Mouse (Mus musculus): Measurements from ENCODE around the gene Phf23.

DNA sequence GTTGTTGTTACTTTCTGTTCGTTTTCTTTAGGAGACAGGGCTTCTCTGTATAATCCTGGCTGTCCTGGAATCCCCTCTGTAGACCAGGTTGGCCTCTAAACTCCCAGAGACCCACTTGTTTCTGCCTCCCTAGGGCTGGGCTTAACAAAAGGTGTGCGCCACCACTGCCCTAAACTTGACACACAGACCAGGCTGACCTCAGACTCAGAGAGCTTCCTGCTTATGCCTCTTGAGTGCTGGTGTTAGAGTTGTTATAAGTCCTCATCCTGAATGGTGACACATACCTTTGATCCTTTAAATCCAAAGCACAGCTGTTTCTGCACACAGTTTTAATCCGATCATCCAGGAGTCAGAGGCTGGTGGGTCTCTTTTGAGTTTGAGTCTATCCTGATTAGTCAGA is 2.6 kb upstream of the Phf23 start:
- TF ChIP-seq CTCF (IDR thresholded peaks at IDR 0.05; ENCODE audit: low read depth): no peak
- no peak for TF ChIP-seq EP300 (optimal IDR thresholded peaks at IDR 0.05)

All from stomach, postnatal 0 days (tissue).